Mouse (Mus musculus): Measurements from ENCODE around the gene Rimklb. TPM values are rescaled to one million over a fixed set of nuclear protein-coding genes. Genes with fewer than 3 reads are reported as not detected.
A peak's percentile ranks its signal among the peaks of the same experiment; 100 is the strongest.

Gene Rimklb
- total and polyA plus RNA-seq, 3 experiments = not detected

DNA sequence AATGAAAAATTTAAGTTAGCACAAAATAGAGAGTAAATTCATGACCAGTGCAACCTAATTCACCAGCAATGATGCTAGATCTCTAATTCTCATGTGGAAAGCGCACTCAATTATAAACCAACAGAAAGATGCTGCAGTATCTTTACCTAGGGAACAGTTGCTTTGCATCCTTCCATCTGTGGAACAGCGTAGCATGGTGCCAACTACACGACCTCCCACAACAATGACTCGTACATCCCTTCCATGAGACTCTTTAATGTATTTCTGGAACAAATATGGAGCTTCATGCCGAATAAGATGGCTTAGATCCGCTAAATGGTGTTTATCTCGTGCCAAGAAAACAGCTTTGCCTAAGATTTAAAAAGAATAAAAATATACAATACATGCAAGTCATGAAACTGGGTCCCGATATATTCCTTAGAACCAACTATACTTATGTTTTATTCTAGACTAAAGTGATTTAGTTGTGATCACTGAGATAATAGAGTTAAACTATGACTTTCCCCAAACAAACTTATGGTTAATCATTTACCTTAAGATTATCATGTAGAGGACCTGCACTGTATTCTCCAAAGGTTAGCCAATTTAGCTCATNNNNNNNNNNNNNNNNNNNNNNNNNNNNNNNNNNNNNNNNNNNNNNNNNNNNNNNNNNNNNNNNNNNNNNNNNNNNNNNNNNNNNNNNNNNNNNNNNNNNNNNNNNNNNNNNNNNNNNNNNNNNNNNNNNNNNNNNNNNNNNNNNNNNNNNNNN lies 39.4 kb downstream of the Rimklb start:
- Histone ChIP-seq H3K9ac (ENCODE audit: insufficient read depth, low read depth) (no peak overlapping the region), H3K79me2 (replicated peaks; ENCODE audit: control insufficient read depth, extremely low read depth, insufficient read depth, poor library complexity, severe bottlenecking) (no peaks in the 10 kb centered on the region), H3K9me3 (replicated peaks; ENCODE audit: low read length) (no peaks in the 10 kb centered on the region), H3K27ac (ENCODE audit: insufficient read depth, low read depth) (no peak overlapping the region), H3K4me1 (ENCODE audit: control insufficient read depth in 1 of 2, insufficient read depth in 2 of 2) (no peaks in the 10 kb centered on the region), H3K36me3 (replicated peaks in 1 of 2; ENCODE audit: control insufficient read depth in 1 of 2, insufficient read depth in 1 of 2, low read length in 1 of 2) (no peaks in the 10 kb centered on the region), H3K4me2 (ENCODE audit: insufficient read depth, low read depth, poor library complexity, severe bottlenecking) (no peak overlapping the region), H3K27me3 (replicated peaks) (no peaks in the 10 kb centered on the region), H3K4me3 (replicated peaks in 1 of 3; ENCODE audit: low read depth in 2 of 3, low read length in 2 of 3, poor library complexity in 1 of 3) (no peak overlapping the region)
- dilution Hi-C loops (cut with MboI; ENCODE audit: extremely low pct_ligation_motif_present, extremely low pct_unique_long_range_greater_than_20kb, low sequenced_read_pairs) = no loop called here
- in situ Hi-C loops (cut with MboI; ENCODE audit: low pct_ligation_motif_present, low pct_unique_long_range_greater_than_20kb, low sequenced_read_pairs) = no loop called here
- no peak for DNase-seq (ENCODE audit: extremely low read depth)
- TF ChIP-seq UBTF (IDR thresholded peaks at IDR 0.05; ENCODE audit: low read depth, low read length) = no peak
- TF ChIP-seq RAD21 (IDR thresholded peaks at IDR 0.05; ENCODE audit: low read depth, low read length) = no peak
- no peak for TF ChIP-seq ZC3H11A (IDR thresholded peaks at IDR 0.05; ENCODE audit: low read depth, low read length)
- TF ChIP-seq JUN (IDR thresholded peaks at IDR 0.05; ENCODE audit: insufficient read depth, low read depth, low read length) = no peak
- TF ChIP-seq MYC (IDR thresholded peaks at IDR 0.05; ENCODE audit: low read depth, low read length) = no peak
- TF ChIP-seq E2F4 (IDR thresholded peaks at IDR 0.05; ENCODE audit: insufficient replicate concordance, low read depth, low read length) = no peak
- TF ChIP-seq POLR2A (IDR thresholded peaks at IDR 0.05; ENCODE audit: low read depth, low read length) = no peak
- TF ChIP-seq BHLHE40 (IDR thresholded peaks at IDR 0.05; ENCODE audit: low read depth, low read length) = no peak
- TF ChIP-seq SMC3 (IDR thresholded peaks at IDR 0.05; ENCODE audit: low read depth, low read length) = no peak
- TF ChIP-seq RCOR1 (conservative IDR thresholded peaks at IDR 0.05; ENCODE audit: low read depth, low read length) = no peak

DNA sequence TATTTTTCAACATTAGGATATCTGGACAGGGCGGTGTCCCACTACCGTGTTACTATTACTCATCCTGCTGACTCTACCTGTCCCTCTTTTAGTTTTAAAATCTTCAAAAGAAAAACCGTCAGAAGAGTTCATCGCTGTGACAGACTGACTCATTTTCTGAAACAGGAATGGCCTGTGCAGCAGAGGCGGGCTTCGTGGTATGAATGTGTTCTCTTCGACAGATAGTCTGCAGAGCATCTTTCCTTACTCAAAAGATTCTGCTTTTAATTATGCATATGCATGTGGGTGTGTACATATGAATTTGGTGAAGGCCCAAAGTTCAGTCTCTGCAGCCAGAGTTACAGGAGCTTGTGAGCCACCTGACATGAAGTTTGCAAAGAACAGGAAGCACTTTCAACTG lies 50.7 kb downstream of the Rimklb start:
- no peak overlapping the region for H3K9ac ChIP-seq (ENCODE audit: insufficient read depth, low read depth)
- no peaks in the 10 kb centered on the region for H3K9me3 ChIP-seq (replicated peaks; ENCODE audit: low read length)
- no peak overlapping the region for H3K4me3 ChIP-seq (replicated peaks in 1 of 3; ENCODE audit: low read depth in 2 of 3, low read length in 2 of 3, poor library complexity in 1 of 3)
- dilution Hi-C loops (cut with MboI; ENCODE audit: extremely low pct_ligation_motif_present, extremely low pct_unique_long_range_greater_than_20kb, low sequenced_read_pairs) = no loop called here
- no peaks in the 10 kb centered on the region for H3K4me1 ChIP-seq (ENCODE audit: control insufficient read depth in 1 of 2, insufficient read depth in 2 of 2)
- no peaks in the 10 kb centered on the region for H3K36me3 ChIP-seq (replicated peaks in 1 of 2; ENCODE audit: control insufficient read depth in 1 of 2, insufficient read depth in 1 of 2, low read length in 1 of 2)
- no peak overlapping the region for H3K4me2 ChIP-seq (ENCODE audit: insufficient read depth, low read depth, poor library complexity, severe bottlenecking)
- H3K27ac ChIP-seq (ENCODE audit: insufficient read depth, low read depth) = no peak overlapping the region
- DNase-seq (ENCODE audit: extremely low read depth) = no peak
- TF ChIP-seq IRF4 (IDR thresholded peaks at IDR 0.05; ENCODE audit: low read depth, low read length) (peak; percentile 75), NRF1 (IDR thresholded peaks at IDR 0.05; ENCODE audit: low read depth, low read length) (no peak), MAFK (IDR thresholded peaks at IDR 0.05; ENCODE audit: insufficient replicate concordance, low read length) (no peak), JUND (conservative IDR thresholded peaks at IDR 0.05; ENCODE audit: low read depth, low read length) (peak; percentile 45; the same call in 1 of the 2 replicates), SIN3A (IDR thresholded peaks at IDR 0.05; ENCODE audit: low read length) (no peak), USF1 (IDR thresholded peaks at IDR 0.05; ENCODE audit: low read depth, low read length) (no peak), RAD21 (IDR thresholded peaks at IDR 0.05; ENCODE audit: low read depth, low read length) (no peak), GABPA (IDR thresholded peaks at IDR 0.05; ENCODE audit: insufficient replicate concordance, low read depth, low read length) (no peak), KAT2A (IDR thresholded peaks at IDR 0.05; ENCODE audit: insufficient replicate concordance, low read length) (no peak), NELFE (IDR thresholded peaks at IDR 0.05; ENCODE audit: low read depth, low read length) (no peak), MAZ (IDR thresholded peaks at IDR 0.05; ENCODE audit: low read depth, low read length) (no peak), JUN (IDR thresholded peaks at IDR 0.05; ENCODE audit: insufficient read depth, low read depth, low read length) (peak; percentile 43; the same call in 1 of the 2 replicates), EP300 (IDR thresholded peaks at IDR 0.05; ENCODE audit: low read length) (peak; percentile 26; the same call in 1 of the 2 replicates), ETS1 (conservative IDR thresholded peaks at IDR 0.05; ENCODE audit: low read depth, low read length) (no peak), E2F4 (IDR thresholded peaks at IDR 0.05; ENCODE audit: insufficient replicate concordance, low read depth, low read length) (no peak)
- in situ Hi-C loops (cut with MboI; ENCODE audit: low pct_ligation_motif_present, low pct_unique_long_range_greater_than_20kb, low sequenced_read_pairs) = no loop called here
- no peaks in the 10 kb centered on the region for H3K27me3 ChIP-seq (replicated peaks)
- H3K79me2 ChIP-seq (replicated peaks; ENCODE audit: control insufficient read depth, extremely low read depth, insufficient read depth, poor library complexity, severe bottlenecking) = no peaks in the 10 kb centered on the region

All from CH12.LX (cell line).